ENCODE assay signal across 36 mouse cellular contexts in genomic region chr6:115902545-115902944, GRCm38 (mm10). TPM values are rescaled to one million over a fixed set of nuclear protein-coding genes. Genes with fewer than 3 reads are reported as not detected.
DNase-seq lines count a peak whose midpoint lies in the region; ATAC-seq and TF ChIP-seq lines count a peak whose summit lies in the region.
"Had no signal": no experiment of that assay in that cellular context is flagged by ENCODE, and none has a peak within 500 bp of the region (broad histone marks: within the 10 kb centered on the region; RNA-seq: fewer than 3 reads in every experiment).

No protein-coding gene starts in this region.

- intact Hi-C loops in left cerebral cortex, adult 2 months (cut with DNase I): loop anchor here (5.0 kb wide), 1 partner anchor 225 kb away; no protein-coding TSS in a partner anchor
- intact Hi-C loops in left cerebral cortex, postnatal 14 days (cut with DNase I): loop anchor here (5.0 kb wide), 2 partner anchors 95 to 225 kb away; partner anchors contain the start of gene Plxnd1

- TF ChIP-seq CTCF in left cerebral cortex, adult 2 months (IDR thresholded peaks at IDR 0.05): no peak
- TF ChIP-seq CTCF in stomach, postnatal 0 days (IDR thresholded peaks at IDR 0.05; ENCODE audit: low read depth): no peak

- peak overlapping the region; percentile 14; the same call in 1 of the 2 replicates for H3K27ac ChIP-seq in heart, embryonic 10.5 days
- no peak overlapping the region for H3K27ac ChIP-seq in heart, embryonic 11.5 days (ENCODE audit: low read depth, low read length)
- H3K27ac ChIP-seq in left cerebral cortex, adult 2 months: peak overlapping the region; percentile 89
- no peak overlapping the region for H3K27ac ChIP-seq in stomach, embryonic 16.5 days (ENCODE audit: low read length)
- no peak overlapping the region for H3K27ac ChIP-seq in stomach, postnatal 0 days (replicated peaks)
- no peak overlapping the region for H3K27ac ChIP-seq in limb, embryonic 14.5 days (replicated peaks; ENCODE audit: low read depth, low read length)
- H3K27ac ChIP-seq in neural tube, embryonic 15.5 days (replicated peaks): no peak overlapping the region
- H3K27ac ChIP-seq: embryonic facial prominence, embryonic 12.5 days; forebrain, embryonic 12.5 days; hindbrain, postnatal 0 days; limb, embryonic 15.5 days; liver, embryonic 14.5 days; neural tube, embryonic 13.5 days had no signal

- no peak for TF ChIP-seq EP300 in stomach, postnatal 0 days (optimal IDR thresholded peaks at IDR 0.05)

- H3K27me3 ChIP-seq in heart, embryonic 10.5 days (ENCODE audit: insufficient read depth, poor library complexity, severe bottlenecking): no peaks in the 10 kb centered on the region
- H3K27me3 ChIP-seq in heart, embryonic 11.5 days (ENCODE audit: control insufficient read depth, insufficient read depth, low read length): no peaks in the 10 kb centered on the region
- H3K27me3 ChIP-seq in stomach, embryonic 16.5 days (ENCODE audit: control insufficient read depth, insufficient read depth, low read length): no peaks in the 10 kb centered on the region
- H3K27me3 ChIP-seq in stomach, postnatal 0 days (ENCODE audit: control insufficient read depth, insufficient read depth, low read length): no peaks in the 10 kb centered on the region
- H3K27me3 ChIP-seq in limb, embryonic 14.5 days (ENCODE audit: control insufficient read depth, insufficient read depth, low read length): no peaks in the 10 kb centered on the region
- H3K27me3 ChIP-seq in neural tube, embryonic 15.5 days (replicated peaks): no peaks in the 10 kb centered on the region
- H3K27me3 ChIP-seq: embryonic facial prominence, embryonic 12.5 days; forebrain, embryonic 12.5 days; heart, embryonic 15.5 days; limb, embryonic 15.5 days; neural tube, embryonic 13.5 days had no signal

- H3K36me3 ChIP-seq in heart, embryonic 10.5 days: peaks cover 18% of the 10 kb centered on the region; the same call in 1 of the 2 replicates
- peaks cover 2% of the 10 kb centered on the region; the same call in 1 of the 2 replicates for H3K36me3 ChIP-seq in heart, embryonic 11.5 days (ENCODE audit: control insufficient read depth, insufficient read depth, low read length)
- H3K36me3 ChIP-seq in stomach, embryonic 16.5 days (ENCODE audit: control insufficient read depth, insufficient read depth, low read length): no peaks in the 10 kb centered on the region
- H3K36me3 ChIP-seq in stomach, postnatal 0 days (ENCODE audit: control insufficient read depth, insufficient read depth, low read length): 0 out of 2 replicates have a peak, but pooled peaks cover 2% of the 10 kb centered on the region
- H3K36me3 ChIP-seq in limb, embryonic 14.5 days (ENCODE audit: control insufficient read depth, insufficient read depth, low read length): peaks cover 21% of the 10 kb centered on the region
- peaks cover 29% of the 10 kb centered on the region for H3K36me3 ChIP-seq in neural tube, embryonic 15.5 days
- H3K36me3 ChIP-seq: heart, embryonic 15.5 days had no signal

- no peak for TF ChIP-seq POLR2A in limb, embryonic 14.5 days (IDR thresholded peaks at IDR 0.05; ENCODE audit: borderline replicate concordance, extremely low read depth, insufficient read depth, insufficient read length)

- no peak for DNase-seq in heart, embryonic 10.5 days (ENCODE audit: low spot score)
- DNase-seq in left cerebral cortex, adult 2 months (ENCODE audit: extremely low spot score in 1 of 2, low spot score in 2 of 2): no peak
- no peak for DNase-seq in left cerebral cortex, postnatal 14 days (ENCODE audit: low spot score in 2 of 2)
- DNase-seq in stomach, postnatal 0 days (ENCODE audit: low spot score): no peak
- DNase-seq in limb, embryonic 14.5 days (ENCODE audit: low spot score): no peak
- DNase-seq: adrenal gland, postnatal 10 days; cerebellum, adult 11 months; cerebellum, postnatal 10 days; heart, postnatal 4 days; lung, embryonic 14.5 days; lung, postnatal 4 days had no signal

- no peak overlapping the region for H3K4me3 ChIP-seq in heart, embryonic 10.5 days
- H3K4me3 ChIP-seq in heart, embryonic 11.5 days (ENCODE audit: low read depth, low read length): no peak overlapping the region
- H3K4me3 ChIP-seq in left cerebral cortex, adult 2 months: no peak overlapping the region
- H3K4me3 ChIP-seq in stomach, embryonic 16.5 days (replicated peaks; ENCODE audit: low read length): no peak overlapping the region
- no peak overlapping the region for H3K4me3 ChIP-seq in stomach, postnatal 0 days (ENCODE audit: low read depth, low read length)
- H3K4me3 ChIP-seq in limb, embryonic 14.5 days (replicated peaks; ENCODE audit: low read length): no peak overlapping the region
- H3K4me3 ChIP-seq in neural tube, embryonic 15.5 days (replicated peaks): no peak overlapping the region
- H3K4me3 ChIP-seq: embryonic facial prominence, embryonic 12.5 days; erythroblast, embryonic 14.5 days; forebrain, embryonic 12.5 days; heart, embryonic 15.5 days; limb, embryonic 15.5 days; myocyte; neural tube, embryonic 13.5 days had no signal

- no peak overlapping the region for H3K4me2 ChIP-seq in heart, embryonic 11.5 days
- no peak overlapping the region for H3K4me2 ChIP-seq in stomach, embryonic 16.5 days (ENCODE audit: low read depth, low read length)
- H3K4me2 ChIP-seq in stomach, postnatal 0 days (replicated peaks; ENCODE audit: low read depth): no peak overlapping the region
- H3K4me2 ChIP-seq in limb, embryonic 14.5 days (replicated peaks; ENCODE audit: low read depth, low read length, severe bottlenecking): no peak overlapping the region
- no peak overlapping the region for H3K4me2 ChIP-seq in neural tube, embryonic 15.5 days
- H3K4me2 ChIP-seq: embryonic facial prominence, embryonic 12.5 days; forebrain, embryonic 12.5 days; heart, embryonic 15.5 days; limb, embryonic 15.5 days; lung, embryonic 14.5 days; neural tube, embryonic 13.5 days had no signal

- H3K4me1 ChIP-seq in heart, embryonic 10.5 days: peaks cover 49% of the 10 kb centered on the region
- peaks cover 12% of the 10 kb centered on the region for H3K4me1 ChIP-seq in heart, embryonic 11.5 days (ENCODE audit: control insufficient read depth, insufficient read depth, low read length)
- no peaks in the 10 kb centered on the region for H3K4me1 ChIP-seq in stomach, embryonic 16.5 days (ENCODE audit: control insufficient read depth, insufficient read depth, low read length)
- H3K4me1 ChIP-seq in stomach, postnatal 0 days (replicated peaks; ENCODE audit: control insufficient read depth, insufficient read depth): 0 out of 2 replicates have a peak, but pooled peaks cover 3% of the 10 kb centered on the region
- no peaks in the 10 kb centered on the region; the same call in 1 of the 2 replicates for H3K4me1 ChIP-seq in limb, embryonic 14.5 days (ENCODE audit: control insufficient read depth, insufficient read depth, low read length)
- H3K4me1 ChIP-seq in neural tube, embryonic 15.5 days: peaks cover 6% of the 10 kb centered on the region; the same call in 1 of the 2 replicates

- H3K9ac ChIP-seq in heart, embryonic 11.5 days (ENCODE audit: low read depth, low read length): no peak overlapping the region
- no peak overlapping the region for H3K9ac ChIP-seq in stomach, embryonic 16.5 days (ENCODE audit: low read length)
- no peak overlapping the region for H3K9ac ChIP-seq in stomach, postnatal 0 days (ENCODE audit: low read length)
- H3K9ac ChIP-seq in limb, embryonic 14.5 days (ENCODE audit: low read depth, low read length, severe bottlenecking): 0 out of 2 replicates have a peak overlapping the region, but pooled peaks have one; percentile 7
- H3K9ac ChIP-seq in neural tube, embryonic 15.5 days (replicated peaks): no peak overlapping the region
- H3K9ac ChIP-seq: embryonic facial prominence, embryonic 12.5 days; forebrain, embryonic 12.5 days; heart, embryonic 15.5 days; limb, embryonic 15.5 days; liver, embryonic 14.5 days; lung, embryonic 14.5 days; neural tube, embryonic 13.5 days had no signal

- no peak for ATAC-seq in heart, embryonic 11.5 days (replicated peaks; ENCODE audit: insufficient number of reproducible peaks, low FRiP score, low TSS enrichment)
- ATAC-seq in stomach, embryonic 16.5 days (ENCODE audit: insufficient read depth, low FRiP score): peak; percentile 4; the same call in 1 of the 2 replicates
- no peak for ATAC-seq in stomach, postnatal 0 days (ENCODE audit: low FRiP score, low TSS enrichment)
- no peak for ATAC-seq in limb, embryonic 14.5 days (ENCODE audit: low FRiP score, low read depth)
- no peak for ATAC-seq in neural tube, embryonic 15.5 days (ENCODE audit: low FRiP score)
- ATAC-seq: activated CD4-positive, CD25-positive, alpha-beta regulatory T cell, adult 4 months; intestine, postnatal 0 days; midbrain, embryonic 16.5 days had no signal

- H3K9me3 ChIP-seq in heart, embryonic 10.5 days: no peaks in the 10 kb centered on the region
- H3K9me3 ChIP-seq in heart, embryonic 11.5 days (replicated peaks; ENCODE audit: control insufficient read depth, low read length): no peaks in the 10 kb centered on the region
- H3K9me3 ChIP-seq in stomach, embryonic 16.5 days (replicated peaks; ENCODE audit: control insufficient read depth, low read length): no peaks in the 10 kb centered on the region
- no peaks in the 10 kb centered on the region for H3K9me3 ChIP-seq in stomach, postnatal 0 days (ENCODE audit: control insufficient read depth, low read length)
- no peaks in the 10 kb centered on the region for H3K9me3 ChIP-seq in limb, embryonic 14.5 days (ENCODE audit: control insufficient read depth, low read length)
- no peaks in the 10 kb centered on the region for H3K9me3 ChIP-seq in neural tube, embryonic 15.5 days (replicated peaks)
- H3K9me3 ChIP-seq: embryonic facial prominence, embryonic 12.5 days; forebrain, embryonic 12.5 days; heart, embryonic 15.5 days; limb, embryonic 15.5 days; neural tube, embryonic 13.5 days had no signal

- WGBS in heart, embryonic 10.5 days: 81% methylated on average over 3 of the region's 3 CpGs
- WGBS in heart, embryonic 11.5 days (ENCODE audit: insufficient replicate concordance): 82% methylated on average over 3 of the region's 3 CpGs
- WGBS in stomach, embryonic 16.5 days: 72% methylated on average over 3 of the region's 3 CpGs
- 65% methylated on average over 3 of the region's 3 CpGs for WGBS in stomach, postnatal 0 days
- 91% methylated on average over 3 of the region's 3 CpGs for WGBS in limb, embryonic 14.5 days
- WGBS in neural tube, embryonic 15.5 days: 85% methylated on average over 3 of the region's 3 CpGs

RNA-seq across cellular contexts. Expression of gene Rho, which starts 29.0 kb away (rescaled TPM):
- polyA plus RNA-seq in heart, embryonic 10.5 days (2016; fragmentation: Nextera tagmentation; extraction: Ambion mirVana): 0.28 TPM in 1 of 2 replicates, not detected in the other
- polyA plus RNA-seq in heart, embryonic 11.5 days (2014; fragmentation: Nextera tagmentation; extraction: Ambion mirVana): 0.04 and 0.16 TPM in 2 replicates
- total RNA-seq in left cerebral cortex, adult 2 months (2021): under 1 TPM; 0.56 to 0.79 TPM
- under 1 TPM; 0.25 to 0.64 TPM for total RNA-seq in left cerebral cortex, postnatal 14 days (2021)
- polyA plus RNA-seq in stomach, embryonic 16.5 days (2015; fragmentation: Nextera tagmentation; extraction: Ambion mirVana): 0.09 TPM in 2 replicates
- polyA plus RNA-seq in stomach, postnatal 0 days (2015; fragmentation: Nextera tagmentation; extraction: Ambion mirVana): 0.10 TPM in 2 replicates
- 0.67 and 1.1 TPM in 2 replicates for polyA plus RNA-seq in limb, embryonic 14.5 days (2012; rRNA removed)
- 0.22 TPM in 1 of 2 replicates, not detected in the other for polyA plus RNA-seq in limb, embryonic 14.5 days (2014; fragmentation: Nextera tagmentation; extraction: Ambion mirVana)
- polyA plus RNA-seq in neural tube, embryonic 15.5 days (2015; fragmentation: Nextera tagmentation; extraction: Ambion mirVana): 2.0 and 2.1 TPM in 2 replicates
- total RNA-seq: gastrocnemius, adult 8-10 months; granulocyte monocyte progenitor cell, adult 5-6 weeks; megakaryocyte-erythroid progenitor cell, adult 5-6 weeks; MEL had no signal
- polyA plus RNA-seq: activated CD4-positive, CD25-positive, alpha-beta regulatory T cell, adult 4 months; erythroblast, embryonic 14.5 days; heart, embryonic 15.5 days; kidney, postnatal 0 days had no signal

RNA-seq across cellular contexts. Expression of gene H1foo, which starts 42.2 kb away (rescaled TPM):
- polyA plus RNA-seq in heart, embryonic 10.5 days (2016; fragmentation: Nextera tagmentation; extraction: Ambion mirVana): not detected in 2 replicates
- not detected in 2 replicates for polyA plus RNA-seq in heart, embryonic 11.5 days (2014; fragmentation: Nextera tagmentation; extraction: Ambion mirVana)
- not detected for total RNA-seq in left cerebral cortex, adult 2 months (2021)
- not detected for total RNA-seq in left cerebral cortex, postnatal 14 days (2021)
- polyA plus RNA-seq in stomach, embryonic 16.5 days (2015; fragmentation: Nextera tagmentation; extraction: Ambion mirVana): not detected in 2 replicates
- not detected in 2 replicates for polyA plus RNA-seq in stomach, postnatal 0 days (2015; fragmentation: Nextera tagmentation; extraction: Ambion mirVana)
- not detected in 2 replicates for polyA plus RNA-seq in limb, embryonic 14.5 days (2012; rRNA removed)
- not detected in 2 replicates for polyA plus RNA-seq in limb, embryonic 14.5 days (2014; fragmentation: Nextera tagmentation; extraction: Ambion mirVana)
- not detected in 2 replicates for polyA plus RNA-seq in neural tube, embryonic 15.5 days (2015; fragmentation: Nextera tagmentation; extraction: Ambion mirVana)
- total RNA-seq: adrenal gland, postnatal 10 days; gastrocnemius, adult 8-10 months; granulocyte monocyte progenitor cell, adult 5-6 weeks; heart, postnatal 4 days; layer of hippocampus, postnatal 25 days; left cerebral cortex, postnatal 10 days; megakaryocyte-erythroid progenitor cell, adult 5-6 weeks; MEL had no signal
- polyA plus RNA-seq: C2C12; embryonic facial prominence, embryonic 12.5 days; erythroblast, embryonic 14.5 days; forebrain, embryonic 12.5 days; heart, embryonic 15.5 days; hindbrain, postnatal 0 days; intestine, postnatal 0 days; kidney, postnatal 0 days; limb, embryonic 15.5 days; liver, embryonic 14.5 days; lung, embryonic 14.5 days; midbrain, embryonic 16.5 days; myocyte; neural tube, embryonic 13.5 days; testis, adult 2 months; urinary bladder, adult 2 months had no signal

RNA-seq across cellular contexts. Expression of gene Ift122, which starts 49.3 kb away (rescaled TPM):
- polyA plus RNA-seq in heart, embryonic 10.5 days (2016; fragmentation: Nextera tagmentation; extraction: Ambion mirVana): 27.0 and 31.3 TPM in 2 replicates
- polyA plus RNA-seq in heart, embryonic 11.5 days (2014; fragmentation: Nextera tagmentation; extraction: Ambion mirVana): 21.0 and 26.7 TPM in 2 replicates
- total RNA-seq in left cerebral cortex, adult 2 months (2021): 10 to 100 TPM; 31.1 to 32.7 TPM
- total RNA-seq in left cerebral cortex, postnatal 14 days (2021): 10 to 100 TPM; 31.6 to 35.1 TPM
- polyA plus RNA-seq in stomach, embryonic 16.5 days (2015; fragmentation: Nextera tagmentation; extraction: Ambion mirVana): 21.0 and 21.1 TPM in 2 replicates
- polyA plus RNA-seq in stomach, postnatal 0 days (2015; fragmentation: Nextera tagmentation; extraction: Ambion mirVana): 4.9 and 5.3 TPM in 2 replicates
- polyA plus RNA-seq in limb, embryonic 14.5 days (2012; rRNA removed): 21.2 and 23.9 TPM in 2 replicates
- polyA plus RNA-seq in limb, embryonic 14.5 days (2014; fragmentation: Nextera tagmentation; extraction: Ambion mirVana): 17.9 and 18.9 TPM in 2 replicates
- polyA plus RNA-seq in neural tube, embryonic 15.5 days (2015; fragmentation: Nextera tagmentation; extraction: Ambion mirVana): 28.2 and 30.1 TPM in 2 replicates

RNA-seq across cellular contexts. Expression of gene Mbd4, which starts 49.4 kb away (rescaled TPM):
- polyA plus RNA-seq in heart, embryonic 10.5 days (2016; fragmentation: Nextera tagmentation; extraction: Ambion mirVana): 15.2 and 22.4 TPM in 2 replicates
- polyA plus RNA-seq in heart, embryonic 11.5 days (2014; fragmentation: Nextera tagmentation; extraction: Ambion mirVana): 12.5 and 14.6 TPM in 2 replicates
- total RNA-seq in left cerebral cortex, adult 2 months (2021): 1 to 10 TPM; 8.5 TPM
- total RNA-seq in left cerebral cortex, postnatal 14 days (2021): 1 to 10 TPM; 7.4 to 8.1 TPM
- 14.9 and 15.0 TPM in 2 replicates for polyA plus RNA-seq in stomach, embryonic 16.5 days (2015; fragmentation: Nextera tagmentation; extraction: Ambion mirVana)
- polyA plus RNA-seq in stomach, postnatal 0 days (2015; fragmentation: Nextera tagmentation; extraction: Ambion mirVana): 4.1 and 4.8 TPM in 2 replicates
- 16.3 and 18.8 TPM in 2 replicates for polyA plus RNA-seq in limb, embryonic 14.5 days (2012; rRNA removed)
- polyA plus RNA-seq in limb, embryonic 14.5 days (2014; fragmentation: Nextera tagmentation; extraction: Ambion mirVana): 13.0 and 16.4 TPM in 2 replicates
- polyA plus RNA-seq in neural tube, embryonic 15.5 days (2015; fragmentation: Nextera tagmentation; extraction: Ambion mirVana): 10.4 and 14.5 TPM in 2 replicates

Comparison
In these comparisons a context has a peak if more than half of its experiments do, and no peak if none do; other contexts are left out.
1. H3K27ac ChIP-seq: peak in heart, embryonic 10.5 days (single experiment) and left cerebral cortex, adult 2 months (single experiment); none in heart, embryonic 11.5 days (single experiment), stomach, embryonic 16.5 days (single experiment), stomach, postnatal 0 days (single experiment), limb, embryonic 14.5 days (single experiment) and neural tube, embryonic 15.5 days (single experiment).